Mouse (Mus musculus): ENCODE measurements at regions not wholly inside any gene's neighbourhood (a gene's known extent, or its start where the extent isn't known, plus 50 kb on each side); places are given as distances from the start of the nearest gene placed in this dataset.

DNA sequence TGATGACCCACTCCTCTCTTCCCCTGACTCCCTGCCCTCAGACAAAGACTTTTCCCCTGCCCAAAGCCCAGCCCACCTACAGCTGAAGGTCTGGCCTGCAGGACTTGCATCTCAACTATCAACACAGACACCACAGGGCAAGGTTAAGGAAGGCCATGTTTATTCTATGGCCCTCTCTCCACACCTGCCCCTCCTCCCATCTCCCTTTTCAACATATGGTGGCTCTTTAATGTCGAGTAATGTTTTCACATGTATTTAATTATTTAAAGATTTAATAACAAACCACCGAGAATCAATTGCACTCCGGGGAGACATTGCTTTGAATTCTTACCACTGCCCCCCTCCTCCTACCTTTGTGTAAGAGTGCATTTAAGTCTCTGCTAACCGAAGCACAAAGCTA is 273.6 kb downstream of the Lrig3 start:
- no peak for DNase-seq (ENCODE audit: low spot score in 2 of 2)

Small RNAs in the stretch of these regions (microRNA-seq; reads per million reads assigned to microRNA genes)
- 2.0 to 2.5 reads per million in 2 experiments for gene Mir378d
